Mouse (Mus musculus) bone marrow macrophage, adult 2 months (primary cell): ENCODE data around the gene Grm4.

Experiments
- CTCF ChIP-seq: IDR thresholded peaks from 2 replicates; pipeline ENCODE4 v1.5.1; 2012; ENCODE audit warnings: low read depth, mild to moderate bottlenecking, low read length, moderate library complexity
- POLR2A ChIP-seq: IDR thresholded peaks from 2 replicates; pipeline ENCODE4 v1.6.1; 2012; ENCODE audit warnings: mild to moderate bottlenecking, low read depth, low read length, borderline replicate concordance

- TF ChIP-seq CTCF (no peak), POLR2A (no peak)
Observed at GRCm38 (mm10) chr17:27521303-27521702, at the start of gene Grm4.
